Mouse (Mus musculus) C2C12 (cell line): Measurements from ENCODE around the gene Etfbkmt.

Source experiments
- CEBPB ChIP-seq: IDR thresholded peaks from one replicate; pipeline ENCODE4 v1.6.1; 2011; ENCODE audit warnings: low read depth, mild to moderate bottlenecking, control low read depth, moderate library complexity
- CTCF ChIP-seq: IDR thresholded peaks from one replicate; pipeline ENCODE4 v1.5.1; 2011; ENCODE audit not compliant: control insufficient read depth, insufficient read depth, insufficient read length
- FOSL1 ChIP-seq: IDR thresholded peaks from one replicate; pipeline ENCODE4 v1.8.0; 2011; ENCODE audit warnings: mild to moderate bottlenecking, low read length; ENCODE audit not compliant: poor library complexity, insufficient read depth, severe bottlenecking
- USF1 ChIP-seq: IDR thresholded peaks from one replicate; pipeline ENCODE4 v1.6.1; 2011; ENCODE audit warnings: low read depth, mild to moderate bottlenecking, control low read depth, moderate library complexity

DNA sequence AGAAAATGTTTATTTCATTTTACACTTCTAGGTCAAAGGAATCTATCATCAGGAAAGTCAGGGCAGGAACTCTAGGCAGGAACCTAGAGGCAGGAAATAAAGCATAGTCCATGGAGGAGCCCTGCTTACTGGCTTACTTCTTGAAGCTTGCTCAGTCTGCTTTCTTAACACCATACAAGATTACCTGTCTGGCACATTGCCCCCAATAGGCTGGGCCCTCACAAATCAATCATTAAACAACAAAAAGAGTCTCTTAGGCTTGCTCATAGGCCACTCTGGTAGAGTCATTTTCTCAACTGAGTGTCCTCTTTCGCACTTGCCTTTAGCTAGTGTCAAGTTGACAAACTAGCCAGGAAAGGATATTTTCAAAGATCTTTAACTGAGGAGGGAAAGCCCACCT lies 5.5 kb downstream of the Etfbkmt start:
- no peak for TF ChIP-seq CTCF
- no peak for TF ChIP-seq USF1
- TF ChIP-seq CEBPB: no peak
- no peak for TF ChIP-seq FOSL1
